Mouse (Mus musculus) kidney, postnatal 10 days (tissue): Measurements from ENCODE around the gene Slc44a4.
"Not testable (repeated sequence)": the region's sequence is repeated elsewhere in the genome, so short reads cannot be mapped to it uniquely, and the experiment has no call there.

Source experiments
- DNase-seq: peaks from one replicate; pipeline ENCODE4 v3.0.0; 2021; ENCODE audit warnings: mixed read lengths

Slc44a4 gene

GRCm38 (mm10) chr17:34962841-34963240 is 48.6 kb downstream of the Slc44a4 start:
- DNase-seq = no peak

GRCm38 (mm10) chr17:34964640-34965049 is 50.4 kb downstream of the Slc44a4 start:
- DNase-seq = peak; percentile 58

GRCm38 (mm10) chr17:34965627-34966026 is 51.4 kb downstream of the Slc44a4 start:
- DNase-seq = no peak

GRCm38 (mm10) chr17:34969822-34970221 is 55.6 kb downstream of the Slc44a4 start, which contains the start of gene Gm20481:
Gene Gm20481, plus strand, starts transcription at chr17:34969912.
- DNase-seq = not testable (repeated sequence)

GRCm38 (mm10) chr17:34970850-34971249 is 56.6 kb downstream of the Slc44a4 start:
- not testable (repeated sequence) for DNase-seq

GRCm38 (mm10) chr17:34971694-34972068 is 57.4 kb downstream of the Slc44a4 start:
- not testable (repeated sequence) for DNase-seq

- DNase-seq = peak; percentile 85
Measured at GRCm38 (mm10) chr17:34972069-34972749, 57.9 kb downstream of the Slc44a4 start, which contains the start of the genes Hspa1a and Hspa1l. Gene Hspa1a, minus strand, starts transcription at chr17:34972156. Gene Hspa1l, plus strand, starts transcription at chr17:34972703.

GRCm38 (mm10) chr17:34975581-34976492 is 61.6 kb downstream of the Slc44a4 start:
- no peak for DNase-seq

- no peak for DNase-seq
Measured at GRCm38 (mm10) chr17:34977000-34977399, 62.7 kb downstream of the Slc44a4 start.

GRCm38 (mm10) chr17:34978239-34978638 is 64.0 kb downstream of the Slc44a4 start:
- no peak for DNase-seq

GRCm38 (mm10) chr17:34979631-34980030 is 65.4 kb downstream of the Slc44a4 start:
- DNase-seq = no peak
